Mouse (Mus musculus) limb, embryonic 15.5 days (tissue): Measurements from ENCODE around the gene Ap1m1. TPM values are rescaled to one million over a fixed set of nuclear protein-coding genes. Genes with fewer than 3 reads are reported as not detected.

Experiments
- ATAC-seq: fragments of 200-750 bp; cut with Nextera tagmentation; 2 replicates; pipeline ENCODE4 v1.8.0; 2017; ENCODE audit warnings: low read depth, moderate TSS enrichment; ENCODE audit not compliant: insufficient number of reproducible peaks, low FRiP score, low TSS enrichment
- H3K27ac ChIP-seq: fragments of 300-500 bp; sonication (generic); 2 replicates; pipeline ENCODE4 v1.5.1; 2015; ENCODE audit warnings: moderate library complexity, mild to moderate bottlenecking, inconsistent platforms
- H3K27me3 ChIP-seq: fragments of 300-500 bp; sonication (generic); 2 replicates; pipeline ENCODE4 v1.6.1; 2015; ENCODE audit warnings: inconsistent platforms
- H3K36me3 ChIP-seq: fragments of 300-500 bp; sonication (generic); 2 replicates; pipeline ENCODE4 v1.6.1; 2015; ENCODE audit warnings: inconsistent platforms
- H3K4me1 ChIP-seq: fragments of 300-500 bp; sonication (generic); 2 replicates; pipeline ENCODE4 v1.6.1; 2015; ENCODE audit warnings: inconsistent platforms
- H3K4me2 ChIP-seq: fragments of 300-500 bp; sonication (generic); 2 replicates; pipeline ENCODE4 v1.6.1; 2015; ENCODE audit warnings: mild to moderate bottlenecking, inconsistent platforms
- H3K4me3 ChIP-seq: fragments of 300-500 bp; sonication (generic); 2 replicates; pipeline ENCODE4 v1.5.1; 2015; ENCODE audit warnings: mild to moderate bottlenecking, inconsistent platforms
- H3K9ac ChIP-seq: fragments of 300-500 bp; sonication (generic); 2 replicates; pipeline ENCODE4 v1.6.1; 2015; ENCODE audit warnings: inconsistent platforms
- H3K9me3 ChIP-seq: fragments of 300-500 bp; sonication (generic); 2 replicates; pipeline ENCODE4 v1.6.1; 2016; ENCODE audit warnings: inconsistent platforms
- WGBS: fragments of 180-500 bp; shearing (Covaris S2); methylation state at CpG from one replicate; pipeline ENCODE4 v1.1.7; 2015; 5-methylcytosine and 5-hydroxymethylcytosine counted together
- polyA plus RNA-seq: library from polyadenylated mRNA; unstranded; fragments of >200 nt; fragmentation: Nextera tagmentation; extraction: Ambion mirVana; gene quantifications from 2 replicates; pipeline ENCODE4 v1.2.1, GENCODE M21; 2015

Ap1m1 gene
- 99.5 and 106 TPM in 2 replicates for polyA plus RNA-seq

GRCm38 (mm10) chr8:72239499-72240402 is at the start of gene Ap1m1:
TSS of gene Ap1m1 (plus strand) at chr8:72240018.
- H3K27me3 ChIP-seq = no peaks in the 10 kb centered on the region
- under 1% methylated on average over 54 of the region's 54 CpGs for WGBS
- peak within 1 kb of the TSS; percentile 99 for H3K27ac ChIP-seq
- H3K4me2 ChIP-seq = peak within 1 kb of the TSS; percentile 80
- peaks cover 16% of the 10 kb centered on the region for H3K4me1 ChIP-seq
- H3K9ac ChIP-seq = peak within 1 kb of the TSS; percentile 65
- ATAC-seq = peak; percentile 97
- H3K4me3 ChIP-seq = peak within 1 kb of the TSS; percentile 77
- no peaks in the 10 kb centered on the region for H3K9me3 ChIP-seq
- peaks cover 9% of the 10 kb centered on the region; the same call in 1 of the 2 replicates for H3K36me3 ChIP-seq

GRCm38 (mm10) chr8:72190215-72190539 is 49.6 kb upstream of the Ap1m1 start:
- no peak for ATAC-seq
- WGBS = 87% methylated on average over 2 of the region's 2 CpGs
- Histone ChIP-seq H3K36me3 (no peaks in the 10 kb centered on the region), H3K4me3 (no peak overlapping the region), H3K9me3 (no peaks in the 10 kb centered on the region), H3K27me3 (no peaks in the 10 kb centered on the region), H3K4me2 (no peak overlapping the region), H3K9ac (no peak overlapping the region), H3K27ac (no peak overlapping the region), H3K4me1 (0 out of 2 replicates have a peak, but pooled peaks cover 3% of the 10 kb centered on the region)

GRCm38 (mm10) chr8:72192065-72192464 is 47.8 kb upstream of the Ap1m1 start:
- ATAC-seq = no peak
- no peak overlapping the region for H3K27ac ChIP-seq
- no peak overlapping the region for H3K4me3 ChIP-seq
- H3K4me1 ChIP-seq = 0 out of 2 replicates have a peak, but pooled peaks cover 3% of the 10 kb centered on the region
- no peak overlapping the region for H3K9ac ChIP-seq
- no peaks in the 10 kb centered on the region for H3K36me3 ChIP-seq
- H3K9me3 ChIP-seq = no peaks in the 10 kb centered on the region
- no peak overlapping the region for H3K4me2 ChIP-seq
- H3K27me3 ChIP-seq = no peaks in the 10 kb centered on the region

DNA sequence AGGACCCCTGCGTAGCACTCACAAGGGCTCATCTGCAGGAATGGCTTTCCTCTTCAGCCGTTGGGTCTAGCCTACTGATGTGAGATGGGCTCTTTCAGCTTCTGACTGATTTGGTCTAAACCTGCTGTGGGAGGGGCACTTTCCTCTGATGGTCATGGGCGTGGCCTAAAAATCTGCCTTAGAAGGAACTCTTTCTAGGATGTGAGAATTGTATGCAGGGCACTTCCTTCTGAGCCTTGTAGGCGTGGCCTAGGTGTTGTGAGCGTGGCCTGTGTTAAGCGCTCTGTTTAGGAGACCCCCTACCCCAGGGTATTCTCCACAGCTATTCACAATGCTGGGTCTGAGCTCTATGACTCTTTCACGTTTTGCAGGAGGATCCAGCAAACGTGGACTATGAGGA is 41.8 kb upstream of the Ap1m1 start:
- whole genome bisulfite sequencing = 59% methylated on average over 8 of the region's 8 CpGs

GRCm38 (mm10) chr8:72208582-72208981 is 31.2 kb upstream of the Ap1m1 start:
- 0 out of 2 replicates have a peak, but pooled peaks cover 4% of the 10 kb centered on the region for H3K27me3 ChIP-seq
- ATAC-seq = no peak
- no peak overlapping the region for H3K4me2 ChIP-seq
- H3K27ac ChIP-seq = no peak overlapping the region
- WGBS = 65% methylated on average over 1 of the region's 1 CpGs
- no peaks in the 10 kb centered on the region for H3K4me1 ChIP-seq
- H3K4me3 ChIP-seq = no peak overlapping the region
- H3K36me3 ChIP-seq = no peaks in the 10 kb centered on the region
- H3K9ac ChIP-seq = no peak overlapping the region
- H3K9me3 ChIP-seq = peaks cover 2% of the 10 kb centered on the region; the same call in 1 of the 2 replicates

More for the DNA sequence above, 41.8 kb upstream of the Ap1m1 start:
- Histone ChIP-seq H3K4me3 (no peak overlapping the region), H3K4me2 (no peak overlapping the region), H3K9ac (no peak overlapping the region), H3K27ac (no peak overlapping the region), H3K27me3 (no peaks in the 10 kb centered on the region), H3K4me1 (no peaks in the 10 kb centered on the region), H3K36me3 (no peaks in the 10 kb centered on the region), H3K9me3 (no peaks in the 10 kb centered on the region)
- no peak for ATAC-seq

- no peak for ATAC-seq
- 74% methylated on average over 4 of the region's 4 CpGs for WGBS
- no peak overlapping the region for H3K4me2 ChIP-seq
- no peak overlapping the region for H3K4me3 ChIP-seq
- H3K9ac ChIP-seq = no peak overlapping the region
- no peak overlapping the region for H3K27ac ChIP-seq
- H3K36me3 ChIP-seq = no peaks in the 10 kb centered on the region
- no peaks in the 10 kb centered on the region for H3K9me3 ChIP-seq
- H3K4me1 ChIP-seq = no peaks in the 10 kb centered on the region
- H3K27me3 ChIP-seq = 0 out of 2 replicates have a peak, but pooled peaks cover 4% of the 10 kb centered on the region
Measured at GRCm38 (mm10) chr8:72210222-72210621, 29.6 kb upstream of the Ap1m1 start.

- H3K4me1 ChIP-seq = no peaks in the 10 kb centered on the region
- H3K36me3 ChIP-seq = no peaks in the 10 kb centered on the region
- 0 out of 2 replicates have a peak, but pooled peaks cover 4% of the 10 kb centered on the region for H3K27me3 ChIP-seq
- H3K4me2 ChIP-seq = no peak overlapping the region
- 63% methylated on average over 2 of the region's 2 CpGs for WGBS
- ATAC-seq = no peak
- H3K9ac ChIP-seq = no peak overlapping the region
- no peaks in the 10 kb centered on the region for H3K9me3 ChIP-seq
- no peak overlapping the region for H3K4me3 ChIP-seq
- H3K27ac ChIP-seq = no peak overlapping the region
Measured at GRCm38 (mm10) chr8:72210710-72211109, 29.1 kb upstream of the Ap1m1 start.

- H3K4me2 ChIP-seq = no peak overlapping the region
- H3K27me3 ChIP-seq = peaks cover 4% of the 10 kb centered on the region; the same call in 1 of the 2 replicates
- H3K27ac ChIP-seq = no peak overlapping the region
- H3K4me1 ChIP-seq = no peaks in the 10 kb centered on the region
- no peak overlapping the region for H3K4me3 ChIP-seq
- no peak overlapping the region for H3K9ac ChIP-seq
- H3K36me3 ChIP-seq = no peaks in the 10 kb centered on the region
- ATAC-seq = no peak
- no peaks in the 10 kb centered on the region for H3K9me3 ChIP-seq
- 78% methylated on average over 1 of the region's 1 CpGs for WGBS
Measured at GRCm38 (mm10) chr8:72211846-72212245, 28.0 kb upstream of the Ap1m1 start.

DNA sequence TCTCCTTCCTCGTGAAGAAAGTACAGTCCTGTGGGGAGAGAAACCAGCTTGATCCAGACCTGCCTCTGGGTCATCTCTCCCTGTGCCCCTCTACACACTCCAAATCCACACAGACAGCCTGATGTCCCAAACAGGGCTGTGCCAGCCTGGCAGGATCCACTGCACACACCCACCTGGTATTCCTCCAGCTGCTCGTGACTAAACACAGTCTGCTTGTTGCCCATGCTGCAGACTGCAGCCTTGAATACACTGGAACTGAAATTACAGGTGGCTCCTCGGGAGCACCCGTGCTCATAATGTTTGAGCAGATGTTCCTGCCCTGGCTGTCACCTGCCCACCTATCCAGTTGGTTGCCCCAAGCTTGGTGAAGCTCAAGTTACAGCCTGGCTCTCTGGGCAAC is 27.1 kb upstream of the Ap1m1 start, which contains the start of gene Cib3:
TSS of gene Cib3 (minus strand) at position 87 of the 400 bp plus-strand sequence.
- H3K27ac ChIP-seq = no peak within 1 kb of the TSS
- H3K4me2 ChIP-seq = no peak within 1 kb of the TSS
- no peak for ATAC-seq
- H3K9me3 ChIP-seq = no peaks in the 10 kb centered on the region
- no peaks in the 10 kb centered on the region for H3K36me3 ChIP-seq
- no peaks in the 10 kb centered on the region for H3K4me1 ChIP-seq
- WGBS = 48% methylated on average over 4 of the region's 4 CpGs
- peaks cover 4% of the 10 kb centered on the region; the same call in 1 of the 2 replicates for H3K27me3 ChIP-seq
- H3K4me3 ChIP-seq = no peak within 1 kb of the TSS
- H3K9ac ChIP-seq = no peak within 1 kb of the TSS

- Histone ChIP-seq H3K9me3 (no peaks in the 10 kb centered on the region), H3K4me3 (no peak within 1 kb of the TSS), H3K27me3 (peaks cover 4% of the 10 kb centered on the region; the same call in 1 of the 2 replicates), H3K9ac (no peak within 1 kb of the TSS), H3K4me1 (no peaks in the 10 kb centered on the region), H3K27ac (no peak within 1 kb of the TSS), H3K36me3 (no peaks in the 10 kb centered on the region), H3K4me2 (no peak within 1 kb of the TSS)
- 70% methylated on average over 4 of the region's 4 CpGs for WGBS
- ATAC-seq = no peak
Measured at GRCm38 (mm10) chr8:72213536-72213935, 26.3 kb upstream of the Ap1m1 start, which contains the start of gene Gm11034. TSS of gene Gm11034 (minus strand) at chr8:72213636.

DNA sequence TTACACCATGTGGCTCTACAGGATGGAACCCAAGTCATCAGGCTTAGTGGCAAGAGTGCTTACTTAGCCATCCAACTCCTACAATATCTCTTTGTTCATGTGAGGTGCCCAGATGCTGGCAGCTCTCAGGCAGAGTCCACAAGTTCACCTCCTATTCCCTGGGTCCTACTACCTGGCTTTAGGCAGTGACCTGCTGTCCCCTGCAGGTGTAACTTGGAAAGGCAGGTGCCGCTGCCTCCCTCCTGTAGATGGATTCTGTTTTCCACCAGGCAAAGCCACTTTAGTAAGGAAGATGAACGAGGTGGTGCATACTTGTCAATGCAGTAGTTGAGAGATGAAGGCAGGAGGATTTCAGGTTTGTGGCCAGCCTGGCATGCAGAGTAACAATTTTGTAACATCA is 24.8 kb upstream of the Ap1m1 start:
- H3K4me3 ChIP-seq = no peak overlapping the region
- no peak overlapping the region for H3K9ac ChIP-seq
- H3K27ac ChIP-seq = no peak overlapping the region
- H3K4me2 ChIP-seq = no peak overlapping the region
- WGBS = 34% methylated on average over 2 of the region's 2 CpGs
- no peaks in the 10 kb centered on the region for H3K36me3 ChIP-seq
- peaks cover 4% of the 10 kb centered on the region; the same call in 1 of the 2 replicates for H3K27me3 ChIP-seq
- H3K9me3 ChIP-seq = no peaks in the 10 kb centered on the region
- no peaks in the 10 kb centered on the region for H3K4me1 ChIP-seq
- no peak for ATAC-seq

- Histone ChIP-seq H3K4me1 (peaks cover 8% of the 10 kb centered on the region), H3K36me3 (no peaks in the 10 kb centered on the region), H3K4me3 (no peak overlapping the region), H3K4me2 (no peak overlapping the region), H3K27ac (no peak overlapping the region), H3K27me3 (peaks cover 4% of the 10 kb centered on the region; the same call in 1 of the 2 replicates), H3K9ac (no peak overlapping the region), H3K9me3 (no peaks in the 10 kb centered on the region)
- 13% methylated on average over 1 of the region's 1 CpGs for WGBS
- ATAC-seq = no peak
Measured at GRCm38 (mm10) chr8:72215871-72216270, 23.9 kb upstream of the Ap1m1 start.
